Mouse (Mus musculus) kidney, postnatal 4 days (tissue): ENCODE measurements at regions not wholly inside any gene's neighbourhood (a gene's known extent, or its start where the extent isn't known, plus 50 kb on each side); places are given as distances from the start of the nearest gene placed in this dataset.

Experiments used
- DNase-seq, 2 experiments: peaks; one replicate each; pipeline ENCODE4 v3.0.0; 2021; ENCODE audit warnings: mixed read lengths in 2 of 2

- DNase-seq: peak; percentile 20 to 44
These were observed 109.3 kb upstream of the Rxfp2 start for GRCm38 (mm10) chr5:149909108-149909739.

- DNase-seq: peak in 1 of 2 experiments; percentile 12
These were observed 108.5 kb upstream of the Rxfp2 start for GRCm38 (mm10) chr5:149909971-149910370.

GRCm38 (mm10) chr5:149911968-149912367, 106.5 kb upstream of the Rxfp2 start:
- peak in 1 of 2 experiments; percentile 10 for DNase-seq

GRCm38 (mm10) chr5:149915761-149916160, 102.7 kb upstream of the Rxfp2 start:
- DNase-seq: no peak

- DNase-seq: peak; percentile 17 to 27
These were observed 101.1 kb upstream of the Rxfp2 start for GRCm38 (mm10) chr5:149917374-149917773.

- peak; percentile 22 to 39 for DNase-seq
These were observed 99.4 kb upstream of the Rxfp2 start for GRCm38 (mm10) chr5:149919097-149919496.

- no peak for DNase-seq
These were observed 98.1 kb upstream of the Rxfp2 start for GRCm38 (mm10) chr5:149920326-149920725.

- no peak for DNase-seq
These were observed 94.0 kb upstream of the Rxfp2 start for GRCm38 (mm10) chr5:149924501-149924900.

- DNase-seq: no peak
These were observed 91.7 kb upstream of the Rxfp2 start for GRCm38 (mm10) chr5:149926786-149927185.

- DNase-seq: no peak
These were observed 86.8 kb upstream of the Rxfp2 start for GRCm38 (mm10) chr5:149931574-149932161.

- no peak for DNase-seq
These were observed 86.3 kb upstream of the Rxfp2 start for GRCm38 (mm10) chr5:149932220-149932619.

GRCm38 (mm10) chr5:149945651-149946050, 72.8 kb upstream of the Rxfp2 start:
- no peak for DNase-seq

GRCm38 (mm10) chr5:149947491-149947890, 71.0 kb upstream of the Rxfp2 start:
- DNase-seq: peak in 1 of 2 experiments; percentile 31

GRCm38 (mm10) chr5:149956931-149957330, 61.5 kb upstream of the Rxfp2 start:
- no peak for DNase-seq

- peak; percentile 31 to 54 for DNase-seq
These were observed 57.3 kb upstream of the Rxfp2 start for GRCm38 (mm10) chr5:149961178-149961577.

- peak; percentile 25 to 45 for DNase-seq
These were observed 53.7 kb upstream of the Rxfp2 start for GRCm38 (mm10) chr5:149964748-149965147.
